Mouse (Mus musculus): ENCODE results near the gene Pcolce2. TPM values are rescaled to one million over a fixed set of nuclear protein-coding genes. Genes with fewer than 3 reads are reported as not detected.

Pcolce2 gene
- polyA plus RNA-seq, 1 experiment from 2014 or later, result 2.9 TPM

GRCm38 (mm10) chr9:95692823-95693222 is 55.4 kb downstream of the Pcolce2 start:
- 75% methylated on average over 8 of the region's 8 CpGs for WGBS
- H3K4me3 ChIP-seq, result no peak overlapping the region
- no peaks in the 10 kb centered on the region for H3K9me3 ChIP-seq
- H3K4me2 ChIP-seq, result no peak overlapping the region
- H3K27ac ChIP-seq, result no peak overlapping the region
- no peaks in the 10 kb centered on the region for H3K4me1 ChIP-seq
- no peaks in the 10 kb centered on the region for H3K27me3 ChIP-seq (replicated peaks)
- H3K36me3 ChIP-seq (replicated peaks), result no peaks in the 10 kb centered on the region
- H3K9ac ChIP-seq, result no peak overlapping the region
- ATAC-seq (replicated peaks), result no peak

- H3K27me3 ChIP-seq (replicated peaks), result no peaks in the 10 kb centered on the region
- no peaks in the 10 kb centered on the region for H3K4me1 ChIP-seq
- H3K4me3 ChIP-seq, result no peak overlapping the region
- H3K36me3 ChIP-seq (replicated peaks), result no peaks in the 10 kb centered on the region
- H3K4me2 ChIP-seq, result no peak overlapping the region
- no peak for ATAC-seq (replicated peaks)
- H3K9me3 ChIP-seq, result no peaks in the 10 kb centered on the region
- 83% methylated on average over 11 of the region's 11 CpGs for WGBS
- no peak overlapping the region for H3K9ac ChIP-seq
- no peak overlapping the region for H3K27ac ChIP-seq
Observed at GRCm38 (mm10) chr9:95693528-95694100, 56.2 kb downstream of the Pcolce2 start.

GRCm38 (mm10) chr9:95694526-95694925 is 57.1 kb downstream of the Pcolce2 start:
- H3K4me2 ChIP-seq, result no peak overlapping the region
- H3K9me3 ChIP-seq, result no peaks in the 10 kb centered on the region
- H3K27ac ChIP-seq, result no peak overlapping the region
- H3K4me1 ChIP-seq, result no peaks in the 10 kb centered on the region
- ATAC-seq (replicated peaks), result no peak
- H3K9ac ChIP-seq, result no peak overlapping the region
- H3K36me3 ChIP-seq (replicated peaks), result no peaks in the 10 kb centered on the region
- no peak overlapping the region for H3K4me3 ChIP-seq
- H3K27me3 ChIP-seq (replicated peaks), result no peaks in the 10 kb centered on the region
- WGBS, result 85% methylated on average over 12 of the region's 12 CpGs

- no peak for ATAC-seq (replicated peaks)
- H3K4me2 ChIP-seq, result no peak overlapping the region
Observed at GRCm38 (mm10) chr9:95695023-95695422, 57.6 kb downstream of the Pcolce2 start.

GRCm38 (mm10) chr9:95696581-95696980 is 59.2 kb downstream of the Pcolce2 start:
- H3K9me3 ChIP-seq, result no peaks in the 10 kb centered on the region
- 81% methylated on average over 6 of the region's 6 CpGs for WGBS
- no peak for ATAC-seq (replicated peaks)
- H3K27ac ChIP-seq, result no peak overlapping the region
- no peak overlapping the region for H3K4me2 ChIP-seq
- H3K36me3 ChIP-seq (replicated peaks), result no peaks in the 10 kb centered on the region
- no peaks in the 10 kb centered on the region for H3K4me1 ChIP-seq
- no peak overlapping the region for H3K9ac ChIP-seq
- H3K27me3 ChIP-seq (replicated peaks), result no peaks in the 10 kb centered on the region
- H3K4me3 ChIP-seq, result no peak overlapping the region

More at GRCm38 (mm10) chr9:95695023-95695422, 57.6 kb downstream of the Pcolce2 start:
- no peak overlapping the region for H3K4me3 ChIP-seq
- H3K9me3 ChIP-seq, result no peaks in the 10 kb centered on the region
- no peak overlapping the region for H3K27ac ChIP-seq
- no peaks in the 10 kb centered on the region for H3K27me3 ChIP-seq (replicated peaks)
- no peaks in the 10 kb centered on the region for H3K4me1 ChIP-seq
- no peak overlapping the region for H3K9ac ChIP-seq
- H3K36me3 ChIP-seq (replicated peaks), result no peaks in the 10 kb centered on the region
- 91% methylated on average over 15 of the region's 15 CpGs for WGBS

- Histone ChIP-seq H3K9me3 (no peaks in the 10 kb centered on the region), H3K36me3 (replicated peaks) (no peaks in the 10 kb centered on the region), H3K4me3 (no peak overlapping the region), H3K27ac (no peak overlapping the region), H3K4me1 (no peaks in the 10 kb centered on the region), H3K4me2 (no peak overlapping the region), H3K27me3 (replicated peaks) (no peaks in the 10 kb centered on the region), H3K9ac (no peak overlapping the region)
- no peak for ATAC-seq (replicated peaks)
- WGBS, result 64% methylated on average over 2 of the region's 2 CpGs
Observed at GRCm38 (mm10) chr9:95697808-95698207, 60.4 kb downstream of the Pcolce2 start.

GRCm38 (mm10) chr9:95699273-95699672 is 61.9 kb downstream of the Pcolce2 start:
- Histone ChIP-seq H3K27ac (no peak overlapping the region), H3K36me3 (replicated peaks) (no peaks in the 10 kb centered on the region), H3K4me1 (no peaks in the 10 kb centered on the region), H3K9me3 (no peaks in the 10 kb centered on the region), H3K4me3 (no peak overlapping the region), H3K27me3 (replicated peaks) (no peaks in the 10 kb centered on the region), H3K4me2 (no peak overlapping the region), H3K9ac (no peak overlapping the region)
- WGBS, result 79% methylated on average over 4 of the region's 4 CpGs
- no peak for ATAC-seq (replicated peaks)

GRCm38 (mm10) chr9:95704078-95704477 is 66.7 kb downstream of the Pcolce2 start:
- Histone ChIP-seq H3K9me3 (no peaks in the 10 kb centered on the region), H3K27me3 (replicated peaks) (no peaks in the 10 kb centered on the region), H3K4me3 (no peak overlapping the region), H3K4me2 (no peak overlapping the region), H3K4me1 (no peaks in the 10 kb centered on the region), H3K27ac (no peak overlapping the region), H3K9ac (no peak overlapping the region), H3K36me3 (replicated peaks) (peaks cover 2% of the 10 kb centered on the region; the same call in 1 of the 2 replicates)
- no peak for ATAC-seq (replicated peaks)
- 80% methylated on average over 3 of the region's 3 CpGs for WGBS

- no peak for ATAC-seq (replicated peaks)
- Histone ChIP-seq H3K4me2 (no peak overlapping the region), H3K9me3 (no peaks in the 10 kb centered on the region), H3K4me1 (no peaks in the 10 kb centered on the region), H3K27ac (no peak overlapping the region), H3K9ac (no peak overlapping the region), H3K36me3 (replicated peaks) (peaks cover 5% of the 10 kb centered on the region; the same call in 1 of the 2 replicates), H3K4me3 (no peak overlapping the region), H3K27me3 (replicated peaks) (no peaks in the 10 kb centered on the region)
- 85% methylated on average over 5 of the region's 5 CpGs for WGBS
Observed at GRCm38 (mm10) chr9:95705371-95705770, 68.0 kb downstream of the Pcolce2 start.

- Histone ChIP-seq H3K36me3 (replicated peaks) (peaks cover 5% of the 10 kb centered on the region; the same call in 1 of the 2 replicates), H3K9me3 (no peaks in the 10 kb centered on the region), H3K9ac (no peak overlapping the region), H3K4me3 (no peak overlapping the region), H3K27ac (no peak overlapping the region), H3K4me1 (no peaks in the 10 kb centered on the region), H3K4me2 (no peak overlapping the region), H3K27me3 (replicated peaks) (no peaks in the 10 kb centered on the region)
- ATAC-seq (replicated peaks), result no peak
Observed at GRCm38 (mm10) chr9:95708943-95709342, 71.5 kb downstream of the Pcolce2 start.

- Histone ChIP-seq H3K27ac (no peak overlapping the region), H3K4me1 (no peaks in the 10 kb centered on the region), H3K27me3 (replicated peaks) (no peaks in the 10 kb centered on the region), H3K36me3 (replicated peaks) (peaks cover 6% of the 10 kb centered on the region; the same call in 1 of the 2 replicates), H3K4me3 (no peak overlapping the region), H3K9me3 (no peaks in the 10 kb centered on the region), H3K9ac (no peak overlapping the region), H3K4me2 (no peak overlapping the region)
- WGBS, result 36% methylated on average over 8 of the region's 8 CpGs
- ATAC-seq (replicated peaks), result no peak
Observed at GRCm38 (mm10) chr9:95712574-95712973, 75.2 kb downstream of the Pcolce2 start.

- Histone ChIP-seq H3K4me1 (no peaks in the 10 kb centered on the region), H3K27me3 (replicated peaks) (no peaks in the 10 kb centered on the region), H3K9ac (no peak overlapping the region), H3K9me3 (no peaks in the 10 kb centered on the region), H3K27ac (no peak overlapping the region), H3K4me2 (no peak overlapping the region), H3K36me3 (replicated peaks) (peaks cover 6% of the 10 kb centered on the region), H3K4me3 (no peak overlapping the region)
- no peak for ATAC-seq (replicated peaks)
Observed at GRCm38 (mm10) chr9:95736238-95736637, 98.8 kb downstream of the Pcolce2 start.

GRCm38 (mm10) chr9:95744845-95745613 is 107.6 kb downstream of the Pcolce2 start:
- peaks cover 13% of the 10 kb centered on the region for H3K4me1 ChIP-seq
- no peak overlapping the region for H3K9ac ChIP-seq
- no peaks in the 10 kb centered on the region for H3K36me3 ChIP-seq (replicated peaks)
- no peak for ATAC-seq (replicated peaks)
- 74% methylated on average over 7 of the region's 7 CpGs for WGBS
- H3K9me3 ChIP-seq, result no peaks in the 10 kb centered on the region
- no peak overlapping the region for H3K27ac ChIP-seq
- no peak overlapping the region for H3K4me3 ChIP-seq
- no peak overlapping the region for H3K4me2 ChIP-seq
- no peaks in the 10 kb centered on the region for H3K27me3 ChIP-seq (replicated peaks)
